Mouse (Mus musculus): Measurements from ENCODE around the gene Tgfbrap1. TPM values are rescaled to one million over a fixed set of nuclear protein-coding genes. Genes with fewer than 3 reads are reported as not detected.

The Tgfbrap1 gene
- polyA plus RNA-seq, 3 experiments from 2014 or later = 5.3 to 8.9 (median 7.8) TPM

DNA sequence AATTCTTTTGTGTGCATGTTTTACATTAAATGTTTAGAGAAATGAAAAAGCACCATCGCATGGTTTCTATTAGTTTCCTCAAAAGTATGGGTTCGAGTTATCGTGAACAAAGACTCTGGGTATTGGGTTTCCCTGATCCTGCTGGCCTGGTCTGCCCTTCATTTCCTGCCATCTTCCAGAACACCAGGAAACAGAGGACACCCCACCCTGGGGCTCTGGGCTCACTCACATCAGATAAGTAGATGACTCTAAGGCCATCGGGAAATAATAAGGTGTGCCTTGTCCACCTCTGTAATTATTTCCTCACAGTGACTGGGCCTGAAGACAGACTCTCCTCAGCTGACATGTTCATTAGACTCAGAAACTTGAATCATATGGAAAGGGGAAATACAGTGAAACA lies 88.0 kb downstream of the Tgfbrap1 start:
- ATAC-seq = no peak

DNA sequence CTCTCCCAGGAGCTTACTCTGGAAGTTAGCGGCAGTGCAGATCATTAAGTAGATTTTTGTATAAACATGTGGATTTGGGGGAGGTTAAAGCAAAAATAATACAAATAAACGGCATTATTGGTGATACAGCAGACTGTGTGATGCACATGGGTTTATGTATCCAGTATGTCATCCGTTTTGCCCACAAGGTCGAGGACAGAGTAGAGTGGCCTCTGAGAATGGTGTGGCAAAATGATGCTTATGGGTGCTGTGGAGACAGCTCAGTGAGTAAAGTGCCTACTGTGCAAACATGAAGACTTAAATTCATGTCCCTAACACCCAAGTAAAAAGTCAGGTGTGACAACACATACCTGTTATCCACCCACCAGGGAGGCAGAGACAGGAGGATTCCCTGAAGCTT lies 91.9 kb downstream of the Tgfbrap1 start:
- no peak for ATAC-seq

DNA sequence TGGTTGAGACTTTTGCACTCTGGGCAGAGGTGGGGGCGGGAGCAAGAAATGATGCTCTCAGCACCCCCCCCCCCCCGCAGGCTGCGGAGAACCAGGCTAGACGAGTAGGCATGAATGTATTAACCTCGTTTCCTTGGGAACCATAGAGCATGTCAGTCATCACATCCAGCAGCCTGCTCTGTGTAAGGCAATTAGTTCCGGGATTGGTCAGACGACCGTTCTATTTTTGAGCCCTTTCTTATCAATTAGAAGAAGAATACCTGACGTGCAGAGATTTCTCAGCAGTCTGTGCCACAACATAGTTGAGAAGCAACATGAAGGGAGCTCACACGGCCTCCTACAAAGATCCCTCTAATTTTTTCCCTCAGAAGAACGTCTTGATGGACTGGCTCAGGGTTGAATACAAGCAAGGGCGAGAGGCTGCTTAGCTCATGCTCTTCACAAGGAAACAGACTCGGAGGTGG lies 92.4 kb downstream of the Tgfbrap1 start:
- no peak for ATAC-seq

Other genes with a start within 250 kb of the Tgfbrap1 start
- 10 to 100 TPM; 74.7 to 94.5 (median 76.9) TPM for gene Mrps9, start 247.4 kb downstream of the Tgfbrap1 start, polyA plus RNA-seq (2017; shearing (Covaris generic))
- 10 to 100 TPM in 1 of 3 experiments, 1 to 10 TPM in 2; 8.2 to 10.1 (median 9.7) TPM for gene Gpr45, start 145.8 kb downstream of the Tgfbrap1 start, polyA plus RNA-seq (2017; shearing (Covaris generic))
- gene AI597479, start 73 bp upstream of the Tgfbrap1 start, polyA plus RNA-seq (2017; shearing (Covaris generic)) = 10 to 100 TPM; 13.8 to 16.3 (median 15.0) TPM
- 1 to 10 TPM; 1.5 to 5.8 (median 2.8) TPM for gene Fhl2, start 98.3 kb upstream of the Tgfbrap1 start, polyA plus RNA-seq (2017; shearing (Covaris generic))

Data from inflammation-experienced regulatory T-cells, adult 6 months (primary cell).